Mouse (Mus musculus) left cerebral cortex, adult 2 months (tissue): ENCODE data around the gene Dbndd2. TPM values are rescaled to one million over a fixed set of nuclear protein-coding genes. Genes with fewer than 3 reads are reported as not detected.
A peak's percentile ranks its signal among the peaks of the same experiment; 100 is the strongest.

Experiments
- DNase-seq, 2 experiments: peaks; one replicate each; pipeline ENCODE4 v3.0.0; 2021 to 2022; ENCODE audit warnings: low spot score in 2 of 2, mixed read lengths in 1 of 2; ENCODE audit errors: extremely low spot score in 1 of 2
- H3K27ac ChIP-seq: fragments of 200-600 bp; 2 replicates; pipeline ENCODE4 v1.8.1; 2022
- H3K4me3 ChIP-seq: fragments of 200-600 bp; 2 replicates; pipeline ENCODE4 v1.8.1; 2022
- CTCF ChIP-seq: fragments of 200-600 bp; IDR thresholded peaks from 2 replicates; pipeline ENCODE4 v1.8.1; 2022; ENCODE audit warnings: antibody characterized with exemption, mild to moderate bottlenecking, moderate library complexity
- intact Hi-C: fragments of 180-260 bp; cut with DNase I; formaldehyde crosslinking; loops from one replicate; pipeline ENCODE4 v1.15.1; 2025
- total RNA-seq, 2 experiments: library from RNA; stranded (reverse); gene quantifications; 2 replicates each; pipeline ENCODE4 v1.2.3; 2021

Gene Dbndd2
- total RNA-seq, 2 experiments from 2014 or later: 102 to 106 TPM

DNA sequence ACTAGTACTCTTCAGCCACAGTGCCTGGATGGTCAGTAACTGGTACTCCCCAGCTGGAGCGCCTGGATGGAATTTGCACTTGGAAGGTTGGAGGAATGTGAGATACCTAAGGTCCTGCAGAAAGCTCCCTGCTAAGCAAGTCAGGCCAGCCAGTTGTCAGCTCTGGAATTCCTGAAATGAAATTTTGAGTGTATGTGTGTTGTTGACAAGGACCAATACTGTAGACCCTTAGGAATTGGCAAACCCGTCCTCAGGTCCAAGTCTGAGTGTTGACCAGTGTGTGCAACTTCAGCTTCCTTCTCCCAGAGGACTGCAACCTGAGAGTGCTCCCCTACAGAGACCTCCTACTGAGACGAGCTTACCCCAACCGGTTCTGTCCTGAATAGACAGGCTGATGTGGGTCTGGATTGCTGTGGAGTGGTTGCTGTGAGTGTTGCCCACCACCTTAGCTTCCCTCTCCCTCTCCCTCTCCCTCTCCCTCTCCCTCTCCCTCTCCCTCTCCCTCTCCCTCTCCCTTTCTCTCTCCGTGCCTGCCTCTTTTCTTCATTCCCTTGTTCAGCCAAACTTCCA is 24.8 kb downstream of the Dbndd2 start:
- Histone ChIP-seq H3K27ac (no peak overlapping the region), H3K4me3 (no peak overlapping the region)
- DNase-seq: no peak
- intact Hi-C loops: no loop called here
- no peak for TF ChIP-seq CTCF

DNA sequence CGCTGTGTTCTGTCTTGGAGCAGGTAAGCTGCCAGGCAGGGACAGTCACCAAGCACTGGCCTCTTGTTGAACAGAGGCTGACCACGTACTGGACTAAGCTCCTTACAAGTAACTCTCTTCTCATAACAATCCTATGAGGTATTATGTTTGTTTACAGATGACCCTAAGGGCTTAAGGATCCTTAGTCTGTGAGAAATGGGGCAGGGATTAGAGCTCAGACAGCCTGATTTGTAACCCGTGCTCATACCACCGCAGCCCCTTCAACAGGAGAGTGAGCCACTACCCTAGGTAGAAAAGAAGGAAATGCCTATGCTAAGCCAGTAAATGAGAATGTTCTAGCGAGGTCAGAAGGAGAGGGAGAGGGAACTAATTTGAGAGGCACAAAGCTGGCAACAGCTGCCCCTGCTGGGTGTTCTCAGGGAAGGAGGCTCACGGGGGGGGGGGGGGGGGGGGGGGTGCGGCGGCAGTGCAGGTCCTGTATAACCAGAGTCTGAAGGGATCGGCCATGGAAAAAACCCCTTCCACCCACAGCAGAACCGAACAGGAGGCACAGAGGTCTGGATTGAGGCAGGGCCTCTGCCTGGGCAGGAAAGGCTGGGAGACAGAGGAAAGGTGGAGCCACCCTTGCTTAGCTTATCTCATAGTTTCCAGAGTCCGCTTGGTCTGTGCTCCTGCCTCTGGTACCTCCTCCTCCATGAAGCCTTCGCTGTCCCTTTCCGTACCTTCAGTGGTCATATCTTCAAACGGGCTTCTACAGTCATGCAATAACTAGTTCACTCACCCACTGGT is 26.4 kb downstream of the Dbndd2 start:
- intact Hi-C loops: no loop called here
- H3K27ac ChIP-seq: no peak overlapping the region

DNA sequence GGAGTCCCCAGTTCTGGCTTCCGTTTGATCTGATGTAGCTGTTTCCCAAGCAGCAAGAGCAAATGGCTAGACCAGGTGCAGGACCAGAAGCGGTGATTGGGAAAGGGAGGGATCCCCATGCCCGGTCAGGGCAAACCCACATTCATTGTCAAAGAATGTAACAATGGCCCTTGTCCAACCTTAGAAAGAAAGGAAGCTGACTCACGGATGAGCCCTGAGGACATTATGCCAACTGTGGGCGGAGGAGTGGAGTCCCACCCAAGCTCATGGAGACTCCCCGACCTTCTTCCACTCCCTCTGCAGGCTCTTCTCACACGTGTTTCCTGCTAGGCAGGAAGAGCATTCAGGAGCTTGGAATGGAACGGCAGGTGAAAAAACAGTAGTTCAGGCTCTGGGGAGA is 27.5 kb downstream of the Dbndd2 start:
- intact Hi-C loops: no loop called here
- no peak overlapping the region for H3K4me3 ChIP-seq
- TF ChIP-seq CTCF: no peak
- H3K27ac ChIP-seq: no peak overlapping the region
- no peak for DNase-seq

More for the DNA sequence above, 26.4 kb downstream of the Dbndd2 start:
- no peak for DNase-seq
- H3K4me3 ChIP-seq: no peak overlapping the region
- TF ChIP-seq CTCF: no peak

DNA sequence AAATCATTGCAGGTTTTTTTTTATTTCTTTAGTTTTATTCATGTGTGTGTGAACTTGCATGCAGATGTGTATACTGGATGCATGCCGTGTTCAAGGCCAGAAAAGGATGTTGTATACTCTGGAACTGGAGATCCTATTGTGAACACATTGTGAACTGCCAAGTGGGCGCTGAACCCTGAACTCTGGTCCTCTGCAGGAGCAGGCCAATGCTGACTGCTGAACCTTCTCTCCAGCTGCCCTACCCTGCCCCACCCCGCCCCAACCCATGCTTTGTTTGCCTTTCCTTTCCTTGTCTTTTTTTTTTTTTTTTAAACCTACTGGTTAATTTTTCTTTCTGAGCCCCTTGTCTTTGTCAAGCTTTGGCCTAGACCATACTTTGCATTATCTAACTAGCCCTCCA is 29.0 kb downstream of the Dbndd2 start:
- no peak for TF ChIP-seq CTCF

DNA sequence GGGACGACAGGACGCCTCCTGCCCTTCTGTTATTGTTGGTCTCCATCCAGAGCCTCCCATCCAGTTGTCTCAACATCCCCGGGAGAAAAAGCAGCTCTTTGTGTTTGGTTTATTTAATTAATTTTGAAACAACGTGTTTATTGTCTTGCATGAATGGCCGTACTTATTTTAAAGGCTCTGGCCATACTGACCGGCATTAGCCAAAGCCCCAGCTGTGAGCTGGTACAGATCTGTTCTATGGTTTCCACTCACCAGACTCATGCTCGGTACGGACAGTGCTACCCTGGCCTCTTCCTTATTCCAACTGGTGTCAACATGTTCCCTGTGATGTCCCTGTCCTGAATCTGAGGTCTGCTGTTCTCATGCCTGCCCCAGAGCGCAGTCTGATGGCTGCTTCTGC is 30.0 kb downstream of the Dbndd2 start:
- no peak for DNase-seq
- intact Hi-C loops: loop anchor here (5.0 kb wide), 1 partner anchor 44 kb away; the partner anchor contains the start of gene Trp53tg5
- Histone ChIP-seq H3K27ac (no peak overlapping the region), H3K4me3 (no peak overlapping the region)
- no peak for TF ChIP-seq CTCF

More for the DNA sequence above, 29.0 kb downstream of the Dbndd2 start:
- intact Hi-C loops: loop anchor here (5.0 kb wide), 1 partner anchor 43 kb away; the partner anchor contains the start of gene Trp53tg5
- no peak for DNase-seq
- no peak overlapping the region for H3K4me3 ChIP-seq
- H3K27ac ChIP-seq: no peak overlapping the region

DNA sequence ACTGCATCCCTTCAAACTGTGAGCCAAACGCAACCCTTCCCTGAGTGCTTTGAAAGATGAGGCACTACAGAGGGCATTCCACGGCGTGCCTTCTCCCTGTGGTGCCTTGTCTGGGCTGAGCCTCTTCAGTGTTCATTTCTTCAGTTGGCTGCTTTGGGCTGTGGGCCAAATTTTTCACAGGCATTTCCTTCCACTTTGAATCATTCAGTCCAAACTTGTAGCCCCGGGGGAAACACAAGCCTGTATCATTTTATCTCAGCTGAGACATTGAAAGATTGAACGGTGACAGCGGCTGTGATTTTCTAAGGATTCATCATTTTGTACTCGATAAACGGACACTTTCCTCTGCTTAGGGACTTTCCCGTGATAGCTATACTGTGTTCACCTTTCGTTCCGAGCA is 30.7 kb downstream of the Dbndd2 start:
- intact Hi-C loops: loop anchor here (5.0 kb wide), 1 partner anchor 44 kb away; the partner anchor contains the start of gene Trp53tg5
- no peak overlapping the region for H3K4me3 ChIP-seq
- no peak overlapping the region for H3K27ac ChIP-seq
- DNase-seq: no peak
- TF ChIP-seq CTCF: no peak

DNA sequence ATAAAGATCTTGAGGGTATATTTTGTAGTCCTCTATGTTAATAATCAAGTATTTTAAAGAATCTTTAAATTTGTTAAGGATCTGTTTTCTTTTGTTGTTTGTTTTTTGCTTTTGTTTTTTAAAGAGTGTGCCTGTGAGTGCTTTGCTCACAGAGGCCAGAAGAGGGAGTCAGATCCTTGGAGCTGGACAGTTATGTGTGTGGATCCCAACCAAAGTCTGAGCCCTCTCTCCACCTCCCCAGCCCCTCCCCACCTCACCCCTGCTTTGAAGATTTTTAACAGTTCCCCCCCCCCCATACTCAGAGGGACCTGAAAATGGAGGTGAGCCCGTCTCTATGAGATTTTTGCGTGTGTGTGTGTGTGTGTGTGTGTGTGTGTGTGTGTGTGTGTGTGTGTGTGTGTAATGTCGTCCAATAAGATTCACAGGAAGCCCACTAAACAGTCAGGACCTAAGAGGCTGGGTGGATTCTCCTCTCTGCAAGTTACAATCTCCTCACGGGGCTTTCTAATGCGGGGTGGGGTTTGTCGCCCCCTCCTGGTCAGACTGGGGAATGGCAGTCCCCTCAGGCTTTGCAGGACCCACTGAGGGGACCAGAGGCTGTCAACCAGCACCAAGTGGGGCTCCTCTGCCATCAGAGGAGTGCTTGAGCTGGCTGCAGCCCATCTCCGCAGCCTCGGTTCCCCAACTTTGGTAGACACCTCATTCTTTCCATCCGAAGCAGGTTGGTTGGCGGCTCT is 31.7 kb downstream of the Dbndd2 start:
- no peak overlapping the region for H3K27ac ChIP-seq
- peak in 1 of 2 experiments; percentile 44 for DNase-seq
- TF ChIP-seq CTCF: peak; percentile 81
- intact Hi-C loops: loop anchor here (5.0 kb wide), 1 partner anchor 45 kb away; the partner anchor contains the start of gene Trp53tg5
- no peak overlapping the region for H3K4me3 ChIP-seq

DNA sequence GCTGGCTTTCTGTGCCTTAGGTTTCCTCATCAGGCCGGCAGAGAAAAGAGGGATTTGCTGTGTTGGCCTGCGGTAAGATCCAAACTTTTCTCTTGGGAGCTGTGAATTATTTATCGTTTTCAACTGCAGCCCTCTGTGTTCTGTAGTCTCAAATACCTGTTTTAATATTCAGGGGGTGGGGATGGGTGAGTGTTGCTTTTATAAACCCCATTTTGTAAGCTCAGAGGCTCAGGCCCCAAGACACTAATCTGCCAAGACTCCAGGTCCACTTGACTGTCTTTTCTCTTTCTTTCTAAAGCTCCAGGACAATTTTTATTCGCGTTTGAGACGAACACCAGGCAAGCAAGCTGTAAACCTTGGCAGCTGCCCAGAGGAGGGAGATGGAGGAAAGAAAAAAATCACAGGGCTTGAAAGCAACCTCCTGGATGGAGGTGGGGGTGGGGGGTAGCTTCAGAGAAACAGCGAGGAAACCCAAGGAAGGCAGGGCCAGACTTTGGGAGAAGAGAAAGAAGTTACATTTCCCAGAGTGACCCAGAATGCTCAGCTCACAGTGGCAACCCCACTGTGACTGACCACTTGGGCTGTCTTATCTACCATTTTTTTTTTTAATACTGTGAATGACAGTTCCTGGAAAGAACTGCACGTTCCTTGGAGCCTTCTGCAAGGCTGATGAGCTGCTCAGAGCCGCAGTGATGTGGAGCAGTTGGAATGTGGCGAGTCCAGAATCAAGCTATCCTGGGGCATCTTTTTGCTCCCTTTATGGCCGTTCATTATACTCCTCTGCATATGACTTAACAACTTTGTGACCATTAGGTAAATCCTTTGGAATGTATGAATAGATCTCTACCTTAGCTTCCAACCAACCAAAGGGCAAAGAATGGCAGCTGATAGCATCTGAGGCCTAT is 32.6 kb downstream of the Dbndd2 start:
- DNase-seq: no peak
- no peak overlapping the region for H3K4me3 ChIP-seq
- no peak for TF ChIP-seq CTCF
- intact Hi-C loops: loop anchor here (5.0 kb wide), 1 partner anchor 46 kb away; the partner anchor contains the start of gene Trp53tg5
- H3K27ac ChIP-seq: no peak overlapping the region

DNA sequence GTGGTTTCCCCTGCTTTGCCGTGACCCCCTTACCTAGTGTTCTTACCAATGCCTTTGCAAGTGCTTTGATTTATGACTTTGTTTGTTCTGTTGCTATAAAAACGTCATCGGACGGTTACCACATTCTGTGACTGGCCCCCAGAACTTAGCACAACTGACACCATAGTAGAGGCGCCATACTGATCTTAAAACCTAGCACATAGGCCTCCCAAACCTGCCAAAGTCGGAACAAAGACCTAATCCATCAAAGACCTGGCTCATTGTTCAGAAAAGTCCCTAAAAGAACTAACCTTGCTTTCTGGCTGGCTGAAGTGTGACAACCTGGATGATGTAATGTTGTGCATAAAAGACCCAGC is 33.2 kb downstream of the Dbndd2 start:
- TF ChIP-seq CTCF: no peak
- H3K4me3 ChIP-seq: no peak overlapping the region
- no peak for DNase-seq
- intact Hi-C loops: loop anchor here (5.0 kb wide), 1 partner anchor 47 kb away; the partner anchor contains the start of gene Trp53tg5
- H3K27ac ChIP-seq: no peak overlapping the region

DNA sequence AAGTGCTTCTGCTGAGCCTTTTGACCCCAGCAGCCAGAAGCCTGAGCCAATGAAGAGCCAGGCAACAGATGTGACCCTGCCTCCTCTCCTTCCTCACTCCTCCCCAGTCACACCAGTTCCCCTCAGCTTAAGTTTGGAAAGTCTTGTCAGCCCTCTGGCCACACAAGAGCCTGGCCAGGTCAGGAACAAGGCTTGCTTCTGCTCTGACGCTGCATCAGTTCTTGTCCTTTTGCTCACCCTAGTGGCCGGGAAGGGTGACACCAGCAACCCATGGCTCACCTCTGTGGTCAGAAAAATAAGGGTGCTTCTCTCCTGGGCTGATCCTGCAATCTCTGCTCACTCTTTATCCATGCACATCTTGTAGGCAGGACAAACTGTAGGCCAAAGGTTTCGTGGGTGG is 34.9 kb downstream of the Dbndd2 start:
- peak; percentile 60 for TF ChIP-seq CTCF
- DNase-seq: no peak
- intact Hi-C loops: loop anchor here (2.0 kb wide), 1 partner anchor 104 kb away; no protein-coding TSS in a partner anchor
- Histone ChIP-seq H3K4me3 (no peak overlapping the region), H3K27ac (no peak overlapping the region)

DNA sequence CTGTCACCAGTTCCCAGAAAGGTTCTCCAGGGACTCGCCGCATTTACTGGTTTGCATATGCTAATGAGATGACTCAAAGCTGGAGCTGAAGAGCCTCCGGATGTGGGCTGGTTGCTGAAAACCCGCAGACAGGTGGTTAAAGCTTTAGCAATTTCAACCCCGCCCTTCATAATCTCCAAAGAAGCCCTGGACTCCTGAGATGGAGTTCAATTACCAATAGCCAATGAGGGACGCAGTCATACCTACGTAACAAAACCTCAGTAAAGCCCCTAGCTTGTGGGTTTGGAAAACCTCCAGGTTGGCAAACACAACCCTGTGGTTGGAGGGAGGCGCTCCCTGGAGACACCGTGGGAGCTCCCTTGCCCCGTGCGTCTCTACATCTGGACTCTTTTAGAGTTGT is 35.9 kb downstream of the Dbndd2 start:
- H3K4me3 ChIP-seq: no peak overlapping the region
- intact Hi-C loops: loop anchor here (2.0 kb wide), 1 partner anchor 105 kb away; no protein-coding TSS in a partner anchor
- DNase-seq: no peak
- H3K27ac ChIP-seq: no peak overlapping the region
- no peak for TF ChIP-seq CTCF
